ENCODE assay signal across 8 mouse cellular contexts in the genomic region with DNA sequence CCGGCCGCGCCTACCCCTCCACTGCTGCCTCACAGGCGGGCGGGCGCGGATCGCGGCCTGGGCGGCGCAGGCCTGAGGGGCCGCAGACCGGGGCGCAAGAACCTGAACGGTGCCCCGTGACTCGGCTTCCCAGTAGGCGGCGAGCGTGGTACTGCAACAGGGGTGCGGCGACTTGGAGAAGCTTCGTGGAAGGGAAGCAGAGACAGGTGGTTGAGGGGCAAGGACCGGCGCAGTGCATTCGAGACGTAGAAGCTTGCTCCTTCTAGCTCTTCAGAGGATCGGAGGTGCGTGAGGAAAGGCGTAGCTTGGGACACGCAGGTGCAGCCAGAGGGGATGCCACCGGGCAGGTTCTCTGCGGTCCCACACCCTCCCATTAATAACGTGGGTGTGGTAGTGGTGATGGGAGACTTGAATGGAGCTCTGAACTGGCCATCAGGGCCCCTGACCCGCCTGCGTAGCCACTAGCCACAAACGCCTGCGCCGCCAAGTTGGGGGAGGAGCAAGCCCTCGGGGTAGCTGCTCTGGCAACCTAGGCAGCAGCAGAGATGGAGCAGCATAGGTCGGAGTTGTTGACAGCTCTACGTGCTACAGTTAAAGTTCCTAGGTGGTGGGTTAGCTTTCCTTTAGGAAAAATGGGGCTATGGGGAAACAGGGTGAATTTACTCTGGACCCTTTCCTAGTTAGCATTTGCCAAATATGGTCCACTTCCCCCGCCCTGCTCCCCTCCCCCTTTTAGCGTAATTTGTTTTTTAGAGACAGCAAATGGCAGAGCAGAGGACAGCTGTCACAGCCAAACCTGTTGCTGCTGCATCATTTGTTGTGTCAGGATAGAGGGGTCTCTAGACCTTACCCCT. TPM values are rescaled to one million over a fixed set of nuclear protein-coding genes. Genes with fewer than 3 reads are reported as not detected.
DNase-seq lines count a peak whose midpoint lies in the region; ATAC-seq and TF ChIP-seq lines count a peak whose summit lies in the region.

No protein-coding gene starts in this region.

- no peaks in the 10 kb centered on the region for H3K36me3 ChIP-seq in hindbrain, embryonic 16.5 days (ENCODE audit: control insufficient read depth, insufficient read depth, low read length)

- WGBS in hindbrain, embryonic 16.5 days, result under 1% methylated on average over 42 of the region's 44 CpGs

- peak overlapping the region; percentile 92 for H3K9ac ChIP-seq in hindbrain, embryonic 16.5 days (ENCODE audit: low read depth, low read length)

- DNase-seq in adrenal gland, adult (ENCODE audit: inconsistent age in 2 of 2, low spot score in 1 of 2), result peak; percentile 89 to 96
- DNase-seq in gastrocnemius, adult 2 months, result peak; percentile 90
- DNase-seq in left cerebral cortex, adult 18-20 months (ENCODE audit: low spot score in 2 of 2), result peak; percentile 69
- peak; percentile 92 for DNase-seq in lung, postnatal 36 days
- DNase-seq in retina, embryonic 14.5 days (ENCODE audit: low spot score), result peak; percentile 66
- DNase-seq in urinary bladder, postnatal 14 days (ENCODE audit: low spot score), result peak; percentile 82

- intact Hi-C loops in gastrocnemius, adult 2 months (cut with DNase I), result loop anchor here (1.0 to 5.0 kb wide), 3 partner anchors 41 to 156 kb away; partner anchors contain the start of gene Cr1l

- H3K27me3 ChIP-seq in hindbrain, embryonic 16.5 days (replicated peaks; ENCODE audit: control insufficient read depth, insufficient read depth, low read length), result no peaks in the 10 kb centered on the region

- peak overlapping the region; percentile 88 for H3K4me3 ChIP-seq in cortical plate, adult 2 months (ENCODE audit: insufficient read depth, low read length)
- peak overlapping the region; percentile 92 for H3K4me3 ChIP-seq in gastrocnemius, adult 2 months
- peak overlapping the region; percentile 83 for H3K4me3 ChIP-seq in hindbrain, embryonic 16.5 days (ENCODE audit: low read length)

- peaks cover 5% of the 10 kb centered on the region for H3K4me1 ChIP-seq in cortical plate, adult 2 months (ENCODE audit: control insufficient read depth, insufficient read depth, low read length)
- H3K4me1 ChIP-seq in hindbrain, embryonic 16.5 days (ENCODE audit: control insufficient read depth, insufficient read depth, low read depth, low read length), result peaks cover 18% of the 10 kb centered on the region

- TF ChIP-seq CTCF in cortical plate, adult 2 months (IDR thresholded peaks at IDR 0.05; ENCODE audit: extremely low read depth, insufficient read depth, low read length), result no peak
- TF ChIP-seq CTCF in gastrocnemius, adult 2 months (IDR thresholded peaks at IDR 0.05), result no peak; the same call in 1 of the 2 replicates

- no peaks in the 10 kb centered on the region for H3K9me3 ChIP-seq in hindbrain, embryonic 16.5 days (ENCODE audit: control insufficient read depth, low read length)

- peak; percentile 91 for ATAC-seq in hindbrain, embryonic 16.5 days

- H3K27ac ChIP-seq in cortical plate, adult 2 months (ENCODE audit: insufficient read depth, low read length), result peak overlapping the region; percentile 95
- peak overlapping the region; percentile 97 for H3K27ac ChIP-seq in gastrocnemius, adult 2 months
- peak overlapping the region; percentile 89 for H3K27ac ChIP-seq in hindbrain, embryonic 16.5 days (ENCODE audit: low read depth, low read length)

- TF ChIP-seq POLR2A in cortical plate, adult 2 months (IDR thresholded peaks at IDR 0.05; ENCODE audit: extremely low read depth, insufficient read depth, low read length), result 0 out of 2 replicates have a peak, but pooled peaks have one; percentile 24

- peak overlapping the region; percentile 81 for H3K4me2 ChIP-seq in hindbrain, embryonic 16.5 days (ENCODE audit: low read length)

RNA-seq across cellular contexts. Expression of gene Cd34, which starts 38.1 kb away (rescaled TPM):
- 85.9 and 99.4 TPM in 2 replicates for polyA plus RNA-seq in cortical plate, adult 2 months (2012; rRNA removed)
- 10 to 100 TPM; 32.8 to 49.3 TPM for total RNA-seq in gastrocnemius, adult 2 months (2021)
- 29.8 and 36.5 TPM in 2 replicates for polyA plus RNA-seq in hindbrain, embryonic 16.5 days (2015; fragmentation: Nextera tagmentation; extraction: Ambion mirVana)
- 10 to 100 TPM; 58.2 to 62.0 TPM for total RNA-seq in left cerebral cortex, adult 18-20 months (2021)

Comparison
In these comparisons a context has a peak if more than half of its experiments do, and no peak if none do; other contexts are left out.
1. Peak in every context shown above with its lines: DNase-seq, ATAC-seq, H3K4me3 ChIP-seq and H3K27ac ChIP-seq.